Mouse (Mus musculus) hindbrain, embryonic 14.5 days (tissue): Measurements from ENCODE around the gene Ispd. TPM values are rescaled to one million over a fixed set of nuclear protein-coding genes. Genes with fewer than 3 reads are reported as not detected.

ENCODE experiments used
- ATAC-seq: fragments of 200-750 bp; cut with Nextera tagmentation; 2 replicates; pipeline ENCODE4 v1.8.0; 2017; ENCODE audit warnings: moderate number of reproducible peaks, mild to moderate bottlenecking, moderate TSS enrichment, moderate library complexity; ENCODE audit not compliant: low FRiP score
- DNase-seq: peaks from one replicate; pipeline ENCODE4 v3.0.0-alpha.2; 2015; ENCODE audit warnings: low spot score
- H3K27ac ChIP-seq: fragments of 300-500 bp; sonication (generic); 2 replicates; pipeline ENCODE4 v1.5.1; 2014; ENCODE audit warnings: mild to moderate bottlenecking, moderate library complexity
- H3K27me3 ChIP-seq: fragments of 300-500 bp; sonication (generic); 2 replicates; pipeline ENCODE4 v1.6.1; 2014; ENCODE audit warnings: mild to moderate bottlenecking, low read length, mixed read lengths; ENCODE audit not compliant: control insufficient read depth, insufficient read depth
- H3K36me3 ChIP-seq: fragments of 300-500 bp; sonication (generic); replicated peaks from 2 replicates; pipeline ENCODE4 v1.6.1; 2014; ENCODE audit not compliant: control insufficient read depth, insufficient read depth
- H3K4me1 ChIP-seq: fragments of 300-500 bp; sonication (generic); replicated peaks from 2 replicates; pipeline ENCODE4 v1.6.1; 2014; ENCODE audit warnings: antibody characterized with exemption, low read length, mixed read lengths; ENCODE audit not compliant: control insufficient read depth, insufficient read depth
- H3K4me2 ChIP-seq: fragments of 300-500 bp; sonication (generic); replicated peaks from 2 replicates; pipeline ENCODE4 v1.6.1; 2014; ENCODE audit warnings: mild to moderate bottlenecking, moderate library complexity
- H3K4me3 ChIP-seq: fragments of 300-500 bp; sonication (generic); replicated peaks from 2 replicates; pipeline ENCODE4 v1.5.1; 2014; ENCODE audit warnings: mild to moderate bottlenecking, low read length
- H3K9ac ChIP-seq: fragments of 300-500 bp; sonication (generic); 2 replicates; pipeline ENCODE4 v1.6.1; 2014
- H3K9me3 ChIP-seq: fragments of 300-500 bp; sonication (generic); 2 replicates; pipeline ENCODE4 v1.6.1; 2016; ENCODE audit warnings: low read length; ENCODE audit not compliant: control insufficient read depth
- WGBS: fragments of 180-500 bp; shearing (Covaris S2); extraction: QIAGEN DNeasy Blood & Tissue Kit; methylation state at CpG from one replicate; pipeline ENCODE4 v1.1.7; 2014; 5-methylcytosine and 5-hydroxymethylcytosine counted together
- polyA plus RNA-seq: library from polyadenylated mRNA; unstranded; fragments of >200 nt; fragmentation: Nextera tagmentation; extraction: Ambion mirVana; gene quantifications from 2 replicates; pipeline ENCODE4 v1.2.1, GENCODE M21; 2014

Gene Ispd
- polyA plus RNA-seq, 1 experiment from 2014 or later = 14.9 TPM

GRCm38 (mm10) chr12:36584828-36585227 is 203.6 kb downstream of the Ispd start:
- 85% methylated on average over 3 of the region's 3 CpGs for WGBS
- Histone ChIP-seq H3K4me2 (no peak overlapping the region), H3K36me3 (no peaks in the 10 kb centered on the region), H3K9ac (no peak overlapping the region), H3K9me3 (0 out of 2 replicates have a peak, but pooled peaks cover under 1% of the 10 kb centered on the region), H3K4me3 (no peak overlapping the region), H3K27ac (no peak overlapping the region), H3K4me1 (no peaks in the 10 kb centered on the region), H3K27me3 (no peaks in the 10 kb centered on the region)
- no peak for DNase-seq
- no peak for ATAC-seq

- ATAC-seq (no peak), DNase-seq (no peak)
- Histone ChIP-seq H3K27me3 (no peaks in the 10 kb centered on the region), H3K27ac (no peak overlapping the region), H3K4me1 (no peaks in the 10 kb centered on the region), H3K9ac (no peak overlapping the region), H3K4me3 (no peak overlapping the region), H3K4me2 (no peak overlapping the region), H3K36me3 (no peaks in the 10 kb centered on the region), H3K9me3 (no peaks in the 10 kb centered on the region)
- WGBS = 85% methylated on average over 2 of the region's 2 CpGs
Measured at GRCm38 (mm10) chr12:36597539-36598250, 216.4 kb downstream of the Ispd start.

GRCm38 (mm10) chr12:36621960-36622736 is 240.9 kb downstream of the Ispd start:
- Histone ChIP-seq H3K27me3 (no peaks in the 10 kb centered on the region), H3K4me1 (no peaks in the 10 kb centered on the region), H3K36me3 (no peaks in the 10 kb centered on the region), H3K4me2 (no peak overlapping the region), H3K27ac (no peak overlapping the region), H3K9ac (no peak overlapping the region), H3K4me3 (no peak overlapping the region), H3K9me3 (no peaks in the 10 kb centered on the region)
- DNase-seq (no peak), ATAC-seq (no peak)
- WGBS = 79% methylated on average over 7 of the region's 7 CpGs

GRCm38 (mm10) chr12:36627204-36627603 is 246.0 kb downstream of the Ispd start:
- H3K27ac ChIP-seq = no peak overlapping the region
- H3K4me1 ChIP-seq = no peaks in the 10 kb centered on the region
- ATAC-seq (no peak), DNase-seq (no peak)
- H3K9ac ChIP-seq = no peak overlapping the region
- no peak overlapping the region for H3K4me3 ChIP-seq
- H3K36me3 ChIP-seq = no peaks in the 10 kb centered on the region
- no peak overlapping the region for H3K4me2 ChIP-seq
- no peaks in the 10 kb centered on the region for H3K9me3 ChIP-seq
- H3K27me3 ChIP-seq = no peaks in the 10 kb centered on the region

GRCm38 (mm10) chr12:36632427-36632826 is 251.2 kb downstream of the Ispd start:
- Histone ChIP-seq H3K9me3 (no peaks in the 10 kb centered on the region), H3K36me3 (no peaks in the 10 kb centered on the region), H3K4me3 (no peak overlapping the region), H3K4me2 (no peak overlapping the region), H3K27me3 (no peaks in the 10 kb centered on the region), H3K27ac (no peak overlapping the region), H3K4me1 (no peaks in the 10 kb centered on the region), H3K9ac (no peak overlapping the region)
- DNase-seq (no peak), ATAC-seq (no peak)
- WGBS = 86% methylated on average over 1 of the region's 1 CpGs

- DNase-seq (no peak), ATAC-seq (no peak)
- Histone ChIP-seq H3K27ac (no peak overlapping the region), H3K9me3 (no peaks in the 10 kb centered on the region), H3K4me1 (no peaks in the 10 kb centered on the region), H3K36me3 (no peaks in the 10 kb centered on the region), H3K4me2 (no peak overlapping the region), H3K27me3 (no peaks in the 10 kb centered on the region), H3K4me3 (no peak overlapping the region), H3K9ac (no peak overlapping the region)
- WGBS = 97% methylated on average over 4 of the region's 4 CpGs
Measured at GRCm38 (mm10) chr12:36647514-36647913, 266.3 kb downstream of the Ispd start.

GRCm38 (mm10) chr12:36662496-36662895 is 281.2 kb downstream of the Ispd start:
- WGBS = 74% methylated on average over 7 of the region's 7 CpGs
- Histone ChIP-seq H3K36me3 (no peaks in the 10 kb centered on the region), H3K9ac (no peak overlapping the region), H3K4me3 (no peak overlapping the region), H3K9me3 (no peaks in the 10 kb centered on the region), H3K4me2 (no peak overlapping the region), H3K27ac (no peak overlapping the region), H3K27me3 (no peaks in the 10 kb centered on the region), H3K4me1 (peaks cover 10% of the 10 kb centered on the region; the same call in 1 of the 2 replicates)
- ATAC-seq (no peak), DNase-seq (no peak)

GRCm38 (mm10) chr12:36664783-36665182 is 283.5 kb downstream of the Ispd start:
- no peak overlapping the region for H3K4me3 ChIP-seq
- ATAC-seq = no peak
- H3K4me2 ChIP-seq = no peak overlapping the region
- H3K36me3 ChIP-seq = no peaks in the 10 kb centered on the region
- no peak overlapping the region for H3K27ac ChIP-seq
- peaks cover 10% of the 10 kb centered on the region; the same call in 1 of the 2 replicates for H3K4me1 ChIP-seq
- 56% methylated on average over 3 of the region's 3 CpGs for WGBS
- H3K9me3 ChIP-seq = no peaks in the 10 kb centered on the region
- H3K9ac ChIP-seq = no peak overlapping the region
- no peaks in the 10 kb centered on the region for H3K27me3 ChIP-seq
- DNase-seq = no peak

GRCm38 (mm10) chr12:36666771-36667170 is 285.5 kb downstream of the Ispd start:
- Histone ChIP-seq H3K36me3 (no peaks in the 10 kb centered on the region), H3K4me1 (peaks cover 10% of the 10 kb centered on the region; the same call in 1 of the 2 replicates), H3K9me3 (no peaks in the 10 kb centered on the region), H3K27me3 (no peaks in the 10 kb centered on the region), H3K9ac (no peak overlapping the region), H3K27ac (peak overlapping the region; percentile 65), H3K4me2 (no peak overlapping the region), H3K4me3 (no peak overlapping the region)
- no peak for DNase-seq
- ATAC-seq = peak; percentile 35
- 21% methylated on average over 6 of the region's 6 CpGs for WGBS
